Mouse (Mus musculus) E14TG2a.4 (cell line): ENCODE measurements at regions not wholly inside any gene's neighbourhood (a gene's known extent, or its start where the extent isn't known, plus 50 kb on each side); places are given as distances from the start of the nearest gene placed in this dataset.

ENCODE experiments used
- CTCF ChIP-seq: conservative IDR thresholded peaks from 2 replicates; pipeline ENCODE4 v1.5.1; 2014; ENCODE audit warnings: low read length
- POU5F1 ChIP-seq: IDR thresholded peaks from 2 replicates; pipeline ENCODE4 v1.6.1; 2014; ENCODE audit warnings: low read length, borderline replicate concordance

- TF ChIP-seq CTCF (no peak), POU5F1 (no peak)
Measured at GRCm38 (mm10) chr1:73169929-73170667, 154.4 kb upstream of the Tnp1 start.
